Mouse (Mus musculus) urinary bladder, adult 2 months (tissue): Measurements from ENCODE around the gene Galnt18. TPM values are rescaled to one million over a fixed set of nuclear protein-coding genes. Genes with fewer than 3 reads are reported as not detected.

Experiments used
- DNase-seq: peaks from one replicate; pipeline ENCODE4 v3.0.0; 2022; ENCODE audit warnings: low spot score
- polyA plus RNA-seq: library from polyadenylated mRNA; depleted of rRNA; stranded (reverse); fragments of >200 nt; gene quantifications from 2 replicates; pipeline ENCODE4 v1.2.3, GENCODE M21; 2012; rRNA removed

The Galnt18 gene
- polyA plus RNA-seq, result 23.2 and 26.8 TPM in 2 replicates

DNA sequence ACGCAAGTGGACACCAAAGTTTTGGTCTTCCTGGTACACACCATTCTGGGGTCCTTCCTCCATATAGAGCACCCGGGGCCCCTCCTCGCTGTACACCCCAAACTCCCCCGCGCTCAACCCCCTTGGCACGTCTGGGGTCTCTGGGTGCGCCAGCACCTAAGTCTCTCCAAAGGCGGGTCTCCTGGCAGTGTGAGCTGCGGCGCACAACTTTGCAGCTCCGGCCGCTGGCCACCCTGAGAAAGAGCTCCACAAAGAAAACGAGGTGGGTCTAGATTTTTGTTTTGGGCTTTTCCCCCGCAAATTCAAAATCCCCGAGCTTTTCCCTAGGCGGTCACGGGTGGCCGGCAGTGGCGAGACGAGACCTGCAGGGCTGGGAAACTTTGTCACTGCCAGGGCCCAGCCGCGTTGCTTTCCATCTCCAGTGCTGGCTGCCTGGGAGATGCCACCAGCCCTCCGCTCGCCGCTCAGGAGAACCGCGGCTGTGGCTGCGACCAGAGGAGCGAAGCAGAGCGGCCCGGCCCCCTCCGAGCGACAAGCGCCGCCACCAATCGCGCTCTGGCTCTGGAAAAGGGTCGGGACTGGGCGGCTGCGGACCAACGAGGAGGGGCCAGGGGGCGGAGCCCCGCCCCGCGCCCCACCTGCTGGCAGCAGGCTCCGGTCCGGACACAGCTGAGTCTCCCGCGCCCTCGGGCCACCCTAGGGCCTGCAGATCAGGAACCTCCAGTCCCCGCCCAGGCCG, at the start of gene Galnt18:
Galnt18 (minus strand) TSS at position 474 of the 739 bp plus-strand sequence.
- peak; percentile 88 for DNase-seq

DNA sequence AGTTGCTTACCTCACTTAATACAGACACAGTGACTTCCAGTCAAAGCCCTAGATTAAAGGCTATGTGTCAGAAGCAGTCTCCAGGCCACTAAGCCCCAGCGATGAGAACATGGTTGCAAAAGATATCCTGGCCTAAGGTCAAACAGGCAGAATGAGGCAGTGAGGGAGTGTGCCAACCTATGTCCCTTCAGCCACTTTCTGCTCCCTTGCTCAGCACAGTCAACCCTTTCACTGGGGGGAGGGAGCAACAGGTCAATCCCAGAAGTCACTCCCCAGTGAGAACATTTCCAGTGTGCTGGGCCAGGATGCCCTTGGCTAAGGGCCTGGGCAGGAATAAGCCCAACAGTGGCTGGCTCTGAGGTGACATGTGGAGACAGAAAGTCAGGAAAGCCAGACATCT, 47.6 kb upstream of the Galnt18 start:
- DNase-seq, result no peak

DNA sequence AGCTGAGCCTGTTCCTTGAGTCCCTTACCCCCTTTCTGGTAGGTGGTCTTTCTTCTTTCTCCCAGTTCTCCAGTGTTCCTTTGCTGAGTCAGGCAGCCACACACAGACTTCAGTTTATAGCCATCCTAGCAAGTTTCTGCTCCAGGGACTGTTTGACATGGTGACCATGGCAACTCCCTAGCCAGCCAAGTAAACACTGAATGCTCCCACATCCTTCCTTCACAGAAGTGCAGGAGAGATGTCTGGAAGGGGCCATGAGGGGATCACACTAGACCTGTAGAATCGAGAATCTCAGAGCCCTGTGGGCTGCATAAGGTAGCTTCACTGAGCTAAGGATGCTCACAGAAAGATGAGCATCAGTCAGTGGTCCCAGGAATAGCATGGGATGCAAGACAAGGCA, 33.3 kb upstream of the Galnt18 start:
- DNase-seq, result no peak

DNA sequence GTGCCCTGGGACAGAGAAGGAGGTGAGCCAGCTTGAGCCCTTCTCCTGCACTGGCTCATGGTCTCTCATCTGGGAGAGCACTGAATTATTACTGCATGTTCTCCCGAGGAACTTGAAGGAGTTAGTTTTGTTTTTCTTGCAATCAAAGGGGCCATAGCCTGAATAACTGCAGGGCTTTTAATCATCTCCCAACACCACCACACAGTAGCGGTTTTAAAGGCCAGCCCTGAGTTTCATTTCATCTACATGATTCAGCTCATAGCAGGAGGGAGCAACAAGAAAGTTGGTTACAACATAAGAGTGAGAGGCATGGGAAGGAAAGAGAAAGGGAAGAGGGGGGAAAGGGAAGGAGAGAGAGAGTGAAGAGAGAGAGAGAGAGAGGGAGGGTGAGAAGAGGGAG, 31.3 kb upstream of the Galnt18 start:
- no peak for DNase-seq

DNA sequence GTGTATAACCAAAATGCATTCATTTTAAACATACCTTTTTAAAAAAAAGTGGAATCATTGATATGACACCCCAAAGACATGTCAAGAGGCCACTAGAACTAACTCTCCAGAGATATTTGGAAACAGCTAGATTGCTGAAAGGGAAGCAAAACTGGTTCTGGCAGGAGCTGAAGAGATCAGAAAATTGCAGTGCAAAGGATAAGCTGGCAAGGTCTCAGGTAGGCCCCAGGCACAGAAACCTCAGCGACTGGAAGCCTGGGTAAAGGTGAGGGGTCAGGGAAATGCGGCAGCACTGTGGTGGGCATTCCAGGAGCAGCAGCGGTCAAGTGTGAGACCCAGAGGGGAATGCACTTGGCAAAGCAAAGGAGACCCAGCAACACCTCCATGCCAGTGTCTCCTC, 30.0 kb upstream of the Galnt18 start:
- DNase-seq, result no peak

- DNase-seq, result no peak
Measured at GRCm38 (mm10) chr7:111806083-111806482, 26.3 kb upstream of the Galnt18 start.

- DNase-seq, result no peak
Measured at GRCm38 (mm10) chr7:111804646-111805045, 24.9 kb upstream of the Galnt18 start.

GRCm38 (mm10) chr7:111800785-111801184, 21.0 kb upstream of the Galnt18 start:
- no peak for DNase-seq

- no peak for DNase-seq
Measured at GRCm38 (mm10) chr7:111800120-111800519, 20.3 kb upstream of the Galnt18 start.

- no peak for DNase-seq
Measured at GRCm38 (mm10) chr7:111799021-111799420, 19.2 kb upstream of the Galnt18 start.

DNA sequence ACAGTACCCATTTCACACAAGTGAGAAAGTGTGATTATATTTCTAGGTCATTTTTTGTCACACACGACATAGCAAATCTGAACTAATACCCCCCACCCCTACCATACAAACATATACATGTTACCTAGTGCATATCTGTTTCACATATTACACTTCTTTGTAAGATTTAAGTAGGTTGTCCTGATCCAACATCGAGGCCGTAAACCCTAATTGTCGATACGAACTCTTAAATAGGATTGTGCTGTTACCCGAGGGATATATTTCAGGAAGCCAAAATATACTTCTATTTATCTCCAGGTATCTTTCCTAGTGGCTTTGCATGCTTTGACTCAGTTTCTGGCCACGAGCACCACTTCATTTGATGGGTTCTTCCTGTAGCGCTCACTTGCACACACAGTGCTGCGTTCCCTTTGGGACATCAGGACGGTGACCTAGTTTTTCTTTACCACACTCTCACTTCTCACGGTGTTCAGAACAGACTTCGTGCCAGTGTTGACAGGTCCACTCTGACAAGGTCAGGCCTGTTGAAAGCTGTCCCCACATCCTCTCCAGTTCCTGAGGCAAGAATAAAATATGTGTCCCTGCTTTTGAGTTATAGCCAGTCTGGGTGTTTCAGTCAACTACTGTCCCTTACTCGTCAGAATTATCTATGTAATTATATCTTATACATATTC, 17.7 kb upstream of the Galnt18 start:
- DNase-seq, result no peak

DNA sequence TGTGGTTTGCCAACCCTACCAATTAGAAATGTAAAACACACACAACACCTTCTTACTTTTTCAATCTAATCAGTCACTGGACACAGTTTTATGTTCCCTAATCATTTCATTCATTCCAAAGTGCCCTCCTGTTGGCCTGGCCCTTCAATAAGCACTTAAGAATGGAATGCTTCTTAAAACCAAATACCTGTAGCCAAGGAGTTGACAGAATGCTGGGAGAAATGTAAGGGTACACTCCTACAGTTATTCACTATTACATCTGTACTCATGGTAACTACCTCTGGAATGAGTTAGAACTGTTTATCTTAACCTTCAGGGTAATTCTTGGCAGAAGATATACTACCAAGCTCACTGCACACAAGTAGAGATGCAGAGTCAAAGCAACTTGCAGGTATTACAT, 15.3 kb upstream of the Galnt18 start:
- no peak for DNase-seq

DNA sequence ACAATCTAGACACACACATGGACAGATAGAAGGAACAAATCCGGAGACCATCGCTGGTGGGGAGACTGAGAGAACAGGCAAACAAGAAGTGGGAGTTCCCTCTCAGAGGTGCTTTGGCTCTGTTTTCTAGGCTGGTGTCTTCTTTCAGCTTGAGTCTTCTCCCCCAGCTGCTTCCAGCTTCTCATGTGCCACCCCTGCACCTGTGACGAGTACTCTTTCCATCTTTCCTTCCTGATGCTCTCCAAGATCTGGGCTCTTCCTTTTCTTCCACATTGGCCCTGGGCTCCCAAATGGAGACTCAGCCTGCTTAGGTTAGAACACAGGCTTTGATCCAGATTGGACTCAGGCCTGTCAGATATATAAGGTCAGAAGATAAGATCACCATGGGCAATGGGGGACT, 12.4 kb upstream of the Galnt18 start:
- DNase-seq, result no peak

- DNase-seq, result no peak
Measured at GRCm38 (mm10) chr7:111791347-111791746, 11.6 kb upstream of the Galnt18 start.

DNA sequence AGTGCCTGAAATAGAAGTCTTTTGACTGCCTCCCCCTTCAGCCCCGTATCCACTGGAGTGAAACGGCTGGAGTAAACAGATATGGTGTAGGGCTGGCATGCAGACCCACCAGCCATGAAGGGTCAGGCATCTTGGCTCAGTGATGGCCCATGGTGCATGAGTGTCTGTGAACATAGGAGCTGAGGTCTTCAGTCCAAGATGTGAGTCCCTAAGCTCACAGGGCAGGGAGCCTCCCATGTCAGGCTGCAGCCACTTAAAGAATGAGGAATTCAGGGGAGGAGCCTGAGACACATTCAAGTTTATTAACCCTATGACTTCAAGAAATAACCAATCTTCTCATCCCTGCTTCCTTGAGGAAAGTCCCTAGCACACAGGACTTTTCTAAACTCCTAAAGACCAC, 8.1 kb upstream of the Galnt18 start:
- DNase-seq, result no peak

DNA sequence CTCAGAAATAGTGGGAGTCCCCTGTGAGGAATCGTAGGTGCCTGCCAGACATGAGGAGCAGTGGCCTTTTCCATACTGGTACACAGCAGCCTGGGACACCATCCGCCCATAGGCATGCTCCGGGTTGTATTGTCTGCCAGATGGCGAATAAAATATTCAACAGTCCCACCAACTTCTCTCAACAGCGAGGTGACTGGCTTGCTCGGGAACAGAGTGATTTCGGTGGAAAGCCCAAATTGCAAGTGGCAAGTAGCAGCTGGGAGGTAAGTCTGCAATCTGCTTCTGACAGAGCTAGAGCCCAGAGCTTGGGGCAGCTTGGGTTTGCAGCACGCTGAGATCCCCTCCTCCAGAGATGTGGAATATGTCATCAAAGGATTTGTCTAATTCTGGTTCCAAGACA, 5.7 kb upstream of the Galnt18 start:
- DNase-seq, result no peak

DNA sequence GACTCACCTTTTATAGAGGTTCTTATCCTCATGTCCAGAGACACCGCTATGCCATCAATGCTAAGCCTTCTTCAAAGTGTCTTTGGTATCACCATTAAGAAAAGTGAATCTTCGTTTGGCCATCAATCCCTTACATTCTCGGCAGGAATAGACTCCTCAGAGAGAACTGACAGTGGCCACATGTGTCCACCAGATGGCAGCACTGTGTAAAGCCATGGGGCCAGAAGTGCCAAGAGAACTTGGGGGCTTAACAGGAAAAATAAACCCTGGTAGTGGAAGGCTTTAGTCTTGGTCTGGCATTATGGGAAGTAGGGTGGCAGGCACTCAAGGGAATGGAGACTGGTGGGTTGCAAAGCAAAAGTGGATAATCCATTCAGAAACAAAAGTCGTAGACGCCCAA, 2.3 kb upstream of the Galnt18 start:
- DNase-seq, result no peak

GRCm38 (mm10) chr7:111781316-111781715, 1.5 kb upstream of the Galnt18 start:
- DNase-seq, result no peak

GRCm38 (mm10) chr7:111778789-111779503, 831 bp downstream of the Galnt18 start:
- DNase-seq, result peak; percentile 32

- DNase-seq, result no peak
Measured at GRCm38 (mm10) chr7:111778212-111778611, 1.6 kb downstream of the Galnt18 start.

DNA sequence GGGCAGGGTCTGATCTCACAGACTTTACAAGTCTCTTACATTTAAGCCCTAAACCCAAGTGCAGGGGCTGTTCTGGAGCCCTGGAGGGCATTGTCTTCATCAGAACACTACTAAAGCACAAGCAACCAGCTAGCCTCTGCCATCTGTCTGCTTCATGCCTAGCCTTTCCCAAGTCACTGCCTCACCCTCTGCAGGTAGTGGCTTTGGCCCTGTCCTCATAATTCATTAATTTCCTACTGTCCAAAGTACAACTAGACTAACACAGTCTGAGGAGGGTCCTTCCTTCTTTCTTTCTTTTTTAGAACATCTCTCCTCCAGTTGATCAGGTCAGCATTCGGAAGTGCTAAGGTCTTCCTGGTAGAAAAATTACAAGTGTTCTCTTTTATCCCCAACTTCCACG, 2.6 kb downstream of the Galnt18 start:
- DNase-seq, result no peak

DNA sequence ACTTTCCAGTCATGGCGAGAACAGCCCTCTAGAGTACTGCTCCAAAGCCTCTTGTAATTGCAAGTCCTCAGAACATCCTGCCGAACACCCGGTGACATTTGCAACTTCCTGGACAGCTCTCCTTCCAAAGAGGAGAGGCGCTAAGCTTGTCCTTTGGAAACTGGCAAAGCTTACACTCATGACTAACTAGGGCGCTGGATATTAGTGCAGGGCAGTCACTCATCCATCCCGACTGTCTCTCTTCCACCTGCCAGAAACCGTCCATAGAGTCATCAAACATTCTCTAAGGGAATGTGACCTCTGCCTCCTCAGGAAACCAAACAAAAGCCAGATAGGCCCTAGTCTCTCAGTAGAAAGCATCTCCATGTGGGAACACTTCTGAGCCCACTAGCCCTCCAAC, 3.6 kb downstream of the Galnt18 start:
- DNase-seq, result no peak

GRCm38 (mm10) chr7:111772398-111772797, 7.4 kb downstream of the Galnt18 start:
- DNase-seq, result no peak
